Mouse (Mus musculus) macrophage (primary cell): ENCODE data around the gene Jmjd1c. TPM values are rescaled to one million over a fixed set of nuclear protein-coding genes. Genes with fewer than 3 reads are reported as not detected.

ENCODE experiments used
- H3K27ac ChIP-seq: fragments of 350-480 bp; formaldehyde crosslinking; 2 replicates; pipeline ENCODE4 v1.9.0; 2021
- H3K36me3 ChIP-seq: fragments of 350-480 bp; formaldehyde crosslinking; 2 replicates; pipeline ENCODE4 v1.9.0; 2021; ENCODE audit errors: inconsistent target
- H3K4me3 ChIP-seq: fragments of 350-480 bp; formaldehyde crosslinking; 2 replicates; pipeline ENCODE4 v1.9.0; 2021; ENCODE audit errors: inconsistent target
- H3K79me2 ChIP-seq: fragments of 350-480 bp; formaldehyde crosslinking; 2 replicates; pipeline ENCODE4 v1.9.0; 2021; ENCODE audit errors: inconsistent target
- WGBS: methylation state at CpG from one replicate; pipeline ENCODE4 v1.1.7; 2026; ENCODE audit warnings: inconsistent platforms; ENCODE audit not compliant: missing documents; 5-methylcytosine and 5-hydroxymethylcytosine counted together
- polyA plus RNA-seq: library from polyadenylated mRNA; stranded (reverse); fragments of 250-400 nt; gene quantifications from 3 replicates; pipeline ENCODE4 v1.2.4, GENCODE M21; 2018; ENCODE audit warnings: inconsistent platforms

Gene Jmjd1c
- polyA plus RNA-seq, 1 experiment from 2014 or later, result 50.4 TPM

DNA sequence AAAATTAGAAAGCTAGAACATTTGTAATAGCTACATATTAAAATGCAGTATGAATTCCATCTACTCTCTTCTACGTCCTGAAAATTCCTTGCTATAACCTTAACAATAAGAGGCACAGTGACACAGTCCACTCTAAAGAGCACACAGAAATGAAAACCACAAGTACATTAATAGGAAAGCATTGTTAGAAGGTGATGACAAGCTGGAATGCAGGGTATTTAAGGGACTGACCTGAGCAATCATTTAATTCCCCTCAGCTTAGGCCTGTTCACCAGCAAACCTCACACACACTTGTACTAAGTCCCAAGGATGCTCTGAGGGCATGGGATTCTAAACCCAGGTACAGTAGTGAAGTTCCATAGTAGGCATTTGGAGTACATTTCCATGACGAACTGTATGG, 186.6 kb downstream of the Jmjd1c start:
- WGBS, result 97% methylated on average over 2 of the region's 2 CpGs
- Histone ChIP-seq H3K79me2 (peaks cover 74% of the 10 kb centered on the region), H3K36me3 (no peaks in the 10 kb centered on the region), H3K27ac (no peak overlapping the region), H3K4me3 (no peak overlapping the region)

DNA sequence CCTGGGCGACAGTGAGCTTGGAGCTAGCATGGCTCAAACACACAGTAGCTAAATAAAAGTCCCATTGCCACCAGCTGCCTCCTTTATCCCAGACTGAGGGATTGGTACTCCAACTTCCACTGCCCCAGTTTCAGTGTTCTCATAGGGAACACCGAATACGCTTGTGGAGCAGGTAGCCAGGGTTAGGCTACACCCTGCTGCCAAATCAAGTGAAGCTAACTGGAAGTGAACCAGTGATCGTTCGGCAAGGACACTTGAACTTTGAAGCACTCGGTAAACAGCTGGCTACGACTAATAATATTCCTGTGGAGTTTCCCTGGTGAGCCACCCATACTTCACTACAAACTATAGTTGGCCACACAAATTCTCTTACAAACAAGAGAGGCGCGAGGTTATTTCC, 187.6 kb downstream of the Jmjd1c start:
- peak overlapping the region; percentile 72; the same call in 1 of the 2 replicates for H3K4me3 ChIP-seq
- H3K27ac ChIP-seq, result no peak overlapping the region
- WGBS, result 98% methylated on average over 9 of the region's 9 CpGs
- peaks cover 64% of the 10 kb centered on the region for H3K79me2 ChIP-seq
- H3K36me3 ChIP-seq, result no peaks in the 10 kb centered on the region

DNA sequence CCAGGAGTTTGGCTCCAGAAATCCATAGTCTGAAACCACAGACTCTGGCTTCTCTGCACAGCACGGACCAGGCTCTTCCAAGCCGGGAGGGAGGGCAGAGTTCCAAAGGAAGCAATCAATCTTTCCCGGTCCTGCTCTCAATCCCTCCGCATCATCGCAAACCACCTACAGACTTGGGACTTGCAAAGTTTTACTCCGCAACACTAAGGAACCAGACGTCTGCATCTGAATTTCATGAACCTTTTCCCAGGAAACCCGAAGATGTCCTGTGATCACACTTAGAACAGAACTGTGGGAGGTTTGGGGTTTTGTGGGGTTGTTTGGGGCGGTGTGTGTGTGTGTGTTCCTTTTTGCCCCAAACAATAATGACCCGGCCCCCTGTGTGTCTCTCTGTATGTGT, 188.4 kb downstream of the Jmjd1c start:
- WGBS, result 4% methylated on average over 10 of the region's 10 CpGs

DNA sequence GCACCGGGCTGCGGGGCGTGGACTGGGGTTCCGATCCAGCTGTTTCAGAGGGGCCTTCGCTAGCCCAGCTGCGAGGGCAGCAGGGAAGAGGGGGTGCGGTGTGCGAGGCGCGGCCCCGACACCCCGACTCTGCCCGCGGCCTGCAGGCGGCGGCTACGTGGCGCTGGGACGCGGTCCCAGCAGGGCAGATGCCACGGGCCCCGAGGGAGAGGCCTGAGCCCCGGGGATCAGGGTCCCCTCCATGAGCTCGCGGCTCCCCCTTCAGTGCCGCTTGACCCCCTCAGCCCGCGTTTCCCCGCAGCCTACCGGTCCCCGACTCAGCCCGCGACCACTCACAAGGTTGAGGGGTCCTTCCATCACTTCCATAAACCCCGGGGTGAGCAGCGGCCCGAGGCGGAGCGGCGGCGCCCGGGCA, 188.8 kb downstream of the Jmjd1c start:
- Histone ChIP-seq H3K27ac (peak overlapping the region; percentile 46), H3K4me3 (peak overlapping the region; percentile 72), H3K36me3 (no peaks in the 10 kb centered on the region), H3K79me2 (peaks cover 52% of the 10 kb centered on the region)
- WGBS, result 2% methylated on average over 25 of the region's 41 CpGs

More for the DNA sequence above, 188.4 kb downstream of the Jmjd1c start:
- Histone ChIP-seq H3K79me2 (peaks cover 56% of the 10 kb centered on the region), H3K36me3 (no peaks in the 10 kb centered on the region), H3K27ac (peak overlapping the region; percentile 46), H3K4me3 (peak overlapping the region; percentile 72)

DNA sequence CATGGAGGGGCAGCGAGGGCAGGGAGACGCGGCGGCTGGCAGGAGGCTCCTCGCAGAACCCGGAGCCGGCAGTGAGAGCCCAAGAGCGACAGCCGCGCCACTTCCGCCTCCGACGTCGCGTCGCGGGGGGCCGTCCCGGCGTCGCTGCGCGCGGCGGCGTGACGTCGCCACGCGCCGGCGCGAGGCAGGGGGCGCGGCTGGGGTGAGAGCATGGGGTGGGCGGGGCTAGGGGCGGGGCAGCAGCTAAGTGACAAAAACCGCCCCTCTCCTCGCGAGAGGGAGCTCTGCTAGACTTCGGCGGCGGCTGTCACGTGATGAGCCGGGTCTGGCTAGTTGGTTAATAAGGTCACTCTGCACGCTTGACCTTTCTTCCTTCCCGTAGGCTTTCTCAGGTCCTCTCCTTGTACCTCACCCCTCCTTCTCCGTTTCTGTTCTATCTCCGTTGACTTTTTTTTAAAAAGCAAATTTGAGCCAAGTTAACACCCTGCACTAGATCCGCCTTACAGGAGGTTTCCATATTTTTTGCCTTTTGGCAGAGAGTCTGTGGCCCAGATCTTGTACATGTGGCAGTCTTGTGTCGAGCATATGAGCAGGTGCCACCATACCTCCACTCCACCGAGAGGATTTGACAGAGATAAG, 189.4 kb downstream of the Jmjd1c start, which contains the start of gene Nrbf2:
Gene Nrbf2, minus strand, starts transcription at position 130 of the 639 bp plus-strand sequence.
- no peaks in the 10 kb centered on the region for H3K36me3 ChIP-seq
- peak within 1 kb of the TSS; percentile 72 for H3K4me3 ChIP-seq
- H3K79me2 ChIP-seq, result peaks cover 46% of the 10 kb centered on the region
- WGBS, result 6% methylated on average over 20 of the region's 52 CpGs
- peak within 1 kb of the TSS; percentile 63 for H3K27ac ChIP-seq

DNA sequence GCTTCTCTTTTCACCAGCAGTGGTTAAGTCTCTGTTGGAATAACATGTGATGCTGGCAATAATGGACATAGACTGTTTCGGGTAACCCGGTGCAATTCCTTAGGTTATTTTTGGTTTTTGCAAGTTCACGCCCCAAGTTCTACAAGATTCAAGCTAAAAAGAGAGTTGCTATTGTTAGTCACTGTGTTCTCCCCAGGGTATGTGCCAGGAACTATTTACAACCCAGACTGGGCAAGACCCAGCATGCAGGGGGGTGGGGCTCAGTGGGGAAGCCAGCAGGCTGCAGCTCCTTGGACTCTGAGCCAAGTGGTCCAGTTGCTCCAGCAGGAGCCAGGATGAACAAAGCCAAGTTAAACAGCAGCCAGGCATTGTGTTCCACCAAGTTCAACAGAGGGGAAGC, 192.0 kb downstream of the Jmjd1c start:
- peak overlapping the region; percentile 0; the same call in 1 of the 2 replicates for H3K27ac ChIP-seq
- 92% methylated on average over 3 of the region's 3 CpGs for WGBS
- peaks cover 21% of the 10 kb centered on the region for H3K79me2 ChIP-seq
- H3K4me3 ChIP-seq, result no peak overlapping the region
- H3K36me3 ChIP-seq, result no peaks in the 10 kb centered on the region

DNA sequence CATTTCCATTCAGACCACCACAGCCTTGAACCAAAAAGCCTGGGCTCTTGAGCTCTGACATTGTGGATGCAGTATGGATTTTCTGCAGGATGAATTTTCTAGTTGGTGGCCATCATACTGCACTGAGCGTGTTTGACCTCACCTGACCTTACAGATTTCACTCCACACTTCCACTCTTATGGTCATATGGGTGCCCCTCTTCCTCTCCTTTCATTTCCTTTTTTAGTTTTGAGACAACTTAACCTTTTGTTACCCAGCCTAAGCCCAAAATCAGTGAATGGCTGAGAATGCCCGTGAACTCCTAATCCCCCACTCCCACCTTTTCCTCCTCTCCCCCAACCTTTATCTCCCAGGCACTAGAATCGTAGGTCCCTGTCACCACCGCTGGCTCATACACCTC, 194.7 kb downstream of the Jmjd1c start:
- Histone ChIP-seq H3K36me3 (no peaks in the 10 kb centered on the region), H3K27ac (peak overlapping the region; percentile 48), H3K79me2 (no peaks in the 10 kb centered on the region), H3K4me3 (no peak overlapping the region)
- 50% methylated on average over 4 of the region's 4 CpGs for WGBS

DNA sequence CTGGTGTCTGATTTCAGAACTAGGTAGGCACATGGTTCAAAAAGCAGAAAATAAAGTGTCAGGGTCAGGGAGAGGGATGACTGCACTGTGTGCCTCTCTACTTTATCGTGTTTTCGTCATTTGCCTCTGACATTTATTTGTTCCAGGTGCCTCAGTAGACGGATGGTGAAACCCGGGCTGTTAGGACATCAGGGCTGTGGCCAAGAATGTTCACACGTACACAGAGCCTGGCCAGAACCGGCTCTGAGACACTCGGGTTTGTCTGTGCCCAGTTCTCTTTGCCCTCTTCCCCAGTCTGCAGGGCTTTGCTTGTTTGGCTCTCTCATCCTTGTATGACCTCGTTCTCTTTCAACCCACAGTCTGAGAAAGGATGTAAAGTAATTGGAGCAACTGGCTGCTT, 195.2 kb downstream of the Jmjd1c start:
- 36% methylated on average over 8 of the region's 8 CpGs for WGBS
- peak overlapping the region; percentile 48 for H3K27ac ChIP-seq
- H3K4me3 ChIP-seq, result no peak overlapping the region
- no peaks in the 10 kb centered on the region for H3K36me3 ChIP-seq
- no peaks in the 10 kb centered on the region for H3K79me2 ChIP-seq

DNA sequence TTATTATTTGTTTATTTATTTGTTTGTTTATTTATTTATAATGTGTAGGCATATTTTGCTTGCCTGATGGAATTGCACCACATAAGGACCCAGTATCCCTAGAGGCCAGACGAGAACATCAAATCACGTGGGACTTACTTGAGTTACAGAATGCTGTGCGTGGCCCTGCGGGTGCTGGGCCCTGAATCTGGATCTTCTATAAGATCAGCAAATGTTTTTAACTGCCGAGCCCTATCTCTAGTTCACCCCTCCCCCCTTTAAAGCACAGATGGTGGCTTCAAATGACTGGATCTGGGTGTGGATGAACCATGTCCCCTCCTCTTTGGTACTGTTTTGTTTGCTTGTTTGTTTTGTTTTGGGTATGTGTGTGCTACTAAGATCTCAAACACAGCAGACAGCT, 199.4 kb downstream of the Jmjd1c start:
- no peak overlapping the region for H3K4me3 ChIP-seq
- WGBS, result 88% methylated on average over 3 of the region's 5 CpGs
- no peaks in the 10 kb centered on the region for H3K79me2 ChIP-seq
- no peaks in the 10 kb centered on the region for H3K36me3 ChIP-seq
- no peak overlapping the region for H3K27ac ChIP-seq

DNA sequence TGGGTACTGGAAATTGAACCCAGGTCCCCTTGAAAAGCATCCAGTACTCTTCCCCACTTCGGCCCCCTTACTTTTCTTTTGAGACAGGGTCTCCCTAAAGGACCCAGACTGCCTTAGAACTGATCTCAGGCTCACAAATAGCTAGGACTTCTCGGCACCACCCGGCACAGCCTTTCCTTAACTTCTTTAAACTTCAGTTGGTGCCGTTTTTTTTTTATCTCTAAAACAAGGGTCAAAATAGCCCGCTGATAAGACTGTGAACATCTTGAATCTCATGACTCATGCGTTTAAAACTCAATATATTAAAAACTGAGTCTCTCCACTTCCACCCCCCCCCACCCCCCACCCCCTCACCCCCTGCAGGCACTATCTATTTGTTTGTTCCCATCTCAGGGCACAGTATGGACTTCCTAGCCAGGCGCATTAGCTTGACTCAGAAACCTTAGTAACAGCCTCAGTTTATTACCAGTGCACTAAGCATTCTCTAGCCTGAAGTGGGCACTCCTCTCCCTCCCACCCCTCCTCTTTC, 200.1 kb downstream of the Jmjd1c start:
- WGBS, result 92% methylated on average over 6 of the region's 7 CpGs
- Histone ChIP-seq H3K4me3 (no peak overlapping the region), H3K27ac (no peak overlapping the region), H3K79me2 (no peaks in the 10 kb centered on the region), H3K36me3 (no peaks in the 10 kb centered on the region)

DNA sequence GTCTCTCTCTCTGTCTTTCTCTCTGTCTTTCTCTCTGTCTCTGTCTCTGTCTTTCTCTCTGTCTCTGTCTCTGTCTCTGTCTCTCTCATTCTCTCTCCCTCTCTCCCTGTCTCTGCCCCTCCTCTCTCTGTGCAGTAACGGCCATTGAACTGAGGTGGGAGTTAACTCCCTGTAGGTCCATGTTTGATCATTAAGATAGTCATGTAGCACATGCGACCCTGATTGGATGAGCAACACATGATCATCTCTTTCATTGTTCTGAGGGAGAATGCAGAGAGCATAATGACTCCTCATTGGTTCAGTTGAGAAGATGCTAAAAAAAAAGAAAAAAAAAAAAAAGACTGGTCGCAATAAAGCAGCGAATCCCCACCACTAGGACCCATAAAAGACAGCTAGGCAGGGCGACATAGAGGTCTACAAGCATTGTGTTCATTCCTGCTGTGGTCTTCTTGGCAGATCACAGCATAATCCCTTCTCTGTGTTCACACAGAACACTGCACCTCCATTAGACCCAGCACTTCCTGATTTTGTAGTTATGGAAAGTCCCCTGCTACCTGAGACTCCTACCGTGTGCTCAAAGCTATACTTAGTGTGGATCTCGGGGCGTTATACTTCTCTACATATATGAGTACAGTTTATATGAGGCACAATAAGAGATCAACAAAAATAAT, 200.7 kb downstream of the Jmjd1c start:
- H3K27ac ChIP-seq, result no peak overlapping the region
- no peaks in the 10 kb centered on the region for H3K79me2 ChIP-seq
- H3K36me3 ChIP-seq, result no peaks in the 10 kb centered on the region
- no peak overlapping the region for H3K4me3 ChIP-seq
- 58% methylated on average over 8 of the region's 8 CpGs for whole genome bisulfite sequencing

DNA sequence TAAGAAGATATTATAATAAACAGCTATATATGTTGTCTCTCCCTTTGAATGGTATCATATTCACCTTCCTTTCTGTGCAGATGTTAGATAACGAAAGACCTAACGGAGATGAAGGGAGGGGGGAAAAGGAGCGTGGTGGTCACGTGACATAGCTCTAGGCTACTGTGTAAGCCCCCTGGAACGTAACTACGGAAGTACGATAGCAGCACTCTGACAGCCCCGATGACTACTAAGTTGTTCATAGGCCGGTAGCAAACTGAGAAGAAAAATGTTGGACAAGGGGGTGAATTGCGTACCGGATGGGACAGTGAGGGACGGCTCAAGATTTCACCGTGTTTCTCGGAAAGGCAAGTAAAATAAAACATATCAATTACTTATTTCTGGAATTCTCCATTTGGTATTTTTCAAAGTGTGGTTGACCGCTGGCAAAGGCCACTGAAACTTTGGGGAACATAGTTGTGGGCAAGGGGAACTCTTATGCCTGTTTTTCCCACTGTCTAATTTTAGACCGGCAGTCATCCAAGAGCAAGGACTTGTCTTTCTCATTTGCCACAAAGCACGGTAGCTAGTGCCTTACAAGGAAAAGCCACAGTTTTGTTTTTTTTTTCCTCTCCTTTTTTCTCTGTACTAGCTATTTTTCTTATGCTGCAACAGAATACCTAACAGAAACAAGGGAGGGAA, 201.4 kb downstream of the Jmjd1c start:
- 77% methylated on average over 17 of the region's 17 CpGs for WGBS
- Histone ChIP-seq H3K79me2 (no peaks in the 10 kb centered on the region), H3K27ac (no peak overlapping the region), H3K36me3 (no peaks in the 10 kb centered on the region), H3K4me3 (no peak overlapping the region)

DNA sequence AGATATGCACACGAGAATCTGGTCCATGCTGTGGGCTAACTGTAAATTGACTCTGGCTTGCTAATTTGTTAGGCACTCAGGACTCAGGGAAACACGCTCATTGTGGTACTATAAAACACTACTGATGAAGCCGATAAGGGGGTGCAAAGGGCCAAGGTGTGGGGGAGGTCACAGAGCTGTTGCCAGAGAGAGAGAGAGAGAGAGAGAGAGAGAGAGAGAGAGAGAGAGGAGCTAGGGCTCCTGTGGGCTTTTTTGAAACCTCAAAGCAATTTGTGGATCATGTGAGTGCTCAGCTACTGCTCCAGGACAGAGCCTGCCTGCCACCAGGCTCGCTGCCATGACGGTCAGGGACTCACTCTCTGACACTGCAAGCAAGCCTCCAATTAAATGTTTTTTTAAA, 202.9 kb downstream of the Jmjd1c start:
- no peaks in the 10 kb centered on the region for H3K36me3 ChIP-seq
- H3K27ac ChIP-seq, result no peak overlapping the region
- H3K79me2 ChIP-seq, result no peaks in the 10 kb centered on the region
- WGBS, result 77% methylated on average over 5 of the region's 5 CpGs
- H3K4me3 ChIP-seq, result no peak overlapping the region

DNA sequence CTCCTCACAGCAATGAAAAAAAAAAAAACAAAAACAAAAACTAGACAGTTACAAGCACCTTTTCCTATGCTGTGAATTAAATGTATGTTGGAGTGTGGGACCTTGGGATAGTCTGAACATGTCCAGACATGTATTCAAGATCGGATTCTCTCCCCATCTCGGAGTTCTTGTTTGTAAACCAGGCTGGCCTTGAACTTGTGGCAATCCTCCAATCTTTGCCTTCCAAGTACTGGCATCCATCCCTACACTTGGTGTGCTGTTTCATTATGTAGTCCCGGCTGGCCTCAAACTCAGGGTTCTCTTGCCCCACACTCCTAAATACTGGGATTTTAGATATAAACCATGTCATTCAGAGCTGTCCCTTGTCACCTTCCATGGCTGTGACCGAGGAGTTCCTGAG, 203.4 kb downstream of the Jmjd1c start:
- Histone ChIP-seq H3K27ac (no peak overlapping the region), H3K79me2 (no peaks in the 10 kb centered on the region), H3K4me3 (no peak overlapping the region), H3K36me3 (no peaks in the 10 kb centered on the region)
- 84% methylated on average over 2 of the region's 4 CpGs for WGBS

DNA sequence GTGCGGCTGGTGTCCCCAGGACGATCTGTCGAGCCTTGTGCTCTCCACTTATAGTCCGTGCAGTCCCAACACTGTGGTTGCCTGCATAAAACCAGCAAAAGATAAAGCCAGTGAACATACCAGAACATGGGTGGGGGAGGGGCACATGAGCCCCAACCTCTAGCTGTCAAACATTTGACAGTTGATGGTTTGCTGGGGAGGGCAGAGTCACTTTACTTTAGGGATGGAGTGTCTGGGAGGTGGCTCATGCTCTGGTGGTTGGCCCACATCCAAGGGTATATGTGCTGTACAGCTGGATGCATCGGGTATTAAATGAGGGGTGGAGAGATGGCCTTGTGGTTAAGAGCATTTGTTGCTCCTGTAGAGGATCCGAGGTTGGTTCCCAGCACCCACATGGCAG, 205.1 kb downstream of the Jmjd1c start:
- WGBS, result 95% methylated on average over 6 of the region's 6 CpGs
- Histone ChIP-seq H3K27ac (no peak overlapping the region), H3K79me2 (no peaks in the 10 kb centered on the region), H3K4me3 (no peak overlapping the region), H3K36me3 (no peaks in the 10 kb centered on the region)
